Mouse (Mus musculus) MEL (cell line): ENCODE data around the gene Bcl7a. TPM values are rescaled to one million over a fixed set of nuclear protein-coding genes. Genes with fewer than 3 reads are reported as not detected.

Experiments
- DNase-seq: peaks from one replicate; pipeline ENCODE4 v3.0.0; 2011; ENCODE audit warnings: low read depth, low spot score
- H3K27ac ChIP-seq: 2 replicates; pipeline ENCODE4 v1.5.1; 2012; ENCODE audit warnings: low read depth, mild to moderate bottlenecking, control low read depth, low read length, moderate library complexity; ENCODE audit not compliant: control insufficient read depth
- H3K27me3 ChIP-seq, 2 experiments: fragments of 150-350 bp in 1 of 2; sonication (generic) in 1 of 2; 2 replicates each; pipeline ENCODE4 v1.6.1; 2012; ENCODE audit warnings: low read length in 2 of 2, mild to moderate bottlenecking in 2 of 2, improper control_type of control experiment in 1 of 2, moderate library complexity in 1 of 2; ENCODE audit not compliant: insufficient read depth in 2 of 2, control insufficient read depth in 1 of 2
- H3K36me3 ChIP-seq, 2 experiments: 2 replicates each; pipeline ENCODE4 v1.6.1; 2012 to 2014; ENCODE audit warnings: low read length in 2 of 2, improper control_type of control experiment in 1 of 2, inconsistent platforms in 1 of 2, mild to moderate bottlenecking in 1 of 2; ENCODE audit not compliant: insufficient read depth in 2 of 2, control insufficient read depth in 1 of 2
- H3K4me1 ChIP-seq, 2 experiments: fragments of 150-350 bp in 1 of 2; sonication (generic) in 1 of 2; 2 replicates each; pipeline ENCODE4 v1.6.1; 2012; ENCODE audit warnings: low read length in 2 of 2, improper control_type of control experiment in 1 of 2, mild to moderate bottlenecking in 1 of 2; ENCODE audit not compliant: insufficient read depth in 2 of 2, control insufficient read depth in 1 of 2
- H3K4me3 ChIP-seq, 2 experiments: fragments of 150-350 bp in 1 of 2; sonication (generic) in 1 of 2; 2 replicates each; pipeline ENCODE4 v1.5.1; 2012; ENCODE audit warnings: low read depth in 2 of 2, low read length in 2 of 2, mild to moderate bottlenecking in 2 of 2, moderate library complexity in 2 of 2, control low read depth in 1 of 2, improper control_type of control experiment in 1 of 2; ENCODE audit not compliant: control insufficient read depth in 1 of 2, insufficient read depth in 1 of 2
- H3K79me2 ChIP-seq: 2 replicates; pipeline ENCODE4 v1.6.1; 2012; ENCODE audit warnings: mild to moderate bottlenecking, low read length, moderate library complexity; ENCODE audit not compliant: control insufficient read depth, poor library complexity, insufficient read depth
- H3K9ac ChIP-seq: 2 replicates; pipeline ENCODE4 v1.6.1; 2012; ENCODE audit warnings: low read depth, mild to moderate bottlenecking, control low read depth, low read length, moderate library complexity; ENCODE audit not compliant: control insufficient read depth, poor library complexity, severe bottlenecking
- H3K9me3 ChIP-seq: fragments of 150-350 bp; sonication (generic); replicated peaks from 2 replicates; pipeline ENCODE4 v1.6.1; 2012; ENCODE audit warnings: mild to moderate bottlenecking, low read length, improper control_type of control experiment, moderate library complexity; ENCODE audit not compliant: insufficient read depth
- ELF1 ChIP-seq: IDR thresholded peaks from 2 replicates; pipeline ENCODE4 v1.6.1; 2014; ENCODE audit warnings: low read depth, mild to moderate bottlenecking, inconsistent platforms, low read length, improper control_type of control experiment, moderate library complexity
- EP300 ChIP-seq, 2 experiments: IDR thresholded peaks; 2 replicates each; pipeline ENCODE4 v1.6.1; 2011; ENCODE audit warnings: improper control_type of control experiment in 2 of 2, low read length in 2 of 2, low read depth in 1 of 2, mild to moderate bottlenecking in 1 of 2
- GABPA ChIP-seq: IDR thresholded peaks from 2 replicates; pipeline ENCODE4 v1.6.1; 2012; ENCODE audit warnings: low read depth, mild to moderate bottlenecking, inconsistent platforms, low read length, improper control_type of control experiment, moderate library complexity
- JUND ChIP-seq: IDR thresholded peaks from 2 replicates; pipeline ENCODE4 v1.6.1; 2011; ENCODE audit warnings: low read depth, mild to moderate bottlenecking, improper control_type of control experiment, low read length
- MAX ChIP-seq: IDR thresholded peaks from 2 replicates; pipeline ENCODE4 v1.6.1; 2011; ENCODE audit warnings: low read length, improper control_type of control experiment
- MAZ ChIP-seq: IDR thresholded peaks from 2 replicates; pipeline ENCODE4 v1.6.1; 2012; ENCODE audit warnings: low read depth, mild to moderate bottlenecking, inconsistent platforms, low read length, improper control_type of control experiment
- MEF2A ChIP-seq: IDR thresholded peaks from 2 replicates; pipeline ENCODE4 v1.6.1; 2014; ENCODE audit warnings: low read depth, mild to moderate bottlenecking, inconsistent platforms, low read length, improper control_type of control experiment; ENCODE audit not compliant: poor library complexity, insufficient replicate concordance, severe bottlenecking; ENCODE audit errors: extremely low read depth
- MYB ChIP-seq: IDR thresholded peaks from 2 replicates; pipeline ENCODE4 v1.6.1; 2011; ENCODE audit warnings: mild to moderate bottlenecking, low read depth, low read length, improper control_type of control experiment
- MYC ChIP-seq: IDR thresholded peaks from 2 replicates; pipeline ENCODE4 v1.6.1; 2011; ENCODE audit warnings: low read depth, mild to moderate bottlenecking, low read length, improper control_type of control experiment, moderate library complexity
- NELFE ChIP-seq: IDR thresholded peaks from 2 replicates; pipeline ENCODE4 v1.6.1; 2011; ENCODE audit warnings: low read depth, low read length, improper control_type of control experiment
- RAD21 ChIP-seq: IDR thresholded peaks from 2 replicates; pipeline ENCODE4 v1.6.1; 2011; ENCODE audit warnings: mild to moderate bottlenecking, low read depth, low read length, improper control_type of control experiment
- SIN3A ChIP-seq: IDR thresholded peaks from 2 replicates; pipeline ENCODE4 v1.6.1; 2012; ENCODE audit warnings: low read length, improper control_type of control experiment, inconsistent platforms
- TAL1 ChIP-seq: IDR thresholded peaks from 2 replicates; pipeline ENCODE4 v1.6.1; 2012; ENCODE audit warnings: mild to moderate bottlenecking, inconsistent platforms, low read length, moderate library complexity, mixed read lengths
- USF1 ChIP-seq: IDR thresholded peaks from 2 replicates; pipeline ENCODE4 v1.6.1; 2014; ENCODE audit warnings: low read depth, mild to moderate bottlenecking, inconsistent platforms, low read length, improper control_type of control experiment, moderate library complexity
- USF2 ChIP-seq, 2 experiments: IDR thresholded peaks; 2 replicates each; pipeline ENCODE4 v1.6.1; 2011 to 2012; ENCODE audit warnings: improper control_type of control experiment in 2 of 2, low read length in 2 of 2, borderline replicate concordance in 1 of 2, inconsistent platforms in 1 of 2, low read depth in 1 of 2, mild to moderate bottlenecking in 1 of 2; ENCODE audit not compliant: insufficient read depth in 1 of 2
- ZC3H11A ChIP-seq: IDR thresholded peaks from 2 replicates; pipeline ENCODE4 v1.6.1; 2012; ENCODE audit warnings: low read depth, mild to moderate bottlenecking, inconsistent platforms, low read length, improper control_type of control experiment
- ZMIZ1 ChIP-seq: IDR thresholded peaks from 2 replicates; pipeline ENCODE4 v1.6.1; 2012; ENCODE audit warnings: low read depth, mild to moderate bottlenecking, inconsistent platforms, low read length, improper control_type of control experiment, moderate library complexity
- ZNF384 ChIP-seq: IDR thresholded peaks from 2 replicates; pipeline ENCODE4 v1.6.1; 2012; ENCODE audit warnings: low read depth, mild to moderate bottlenecking, inconsistent platforms, low read length, improper control_type of control experiment
- polyA plus RNA-seq, 2 experiments: library from polyadenylated mRNA; stranded (reverse) in 1 of 2; unstranded in 1 of 2; fragments of >175 nt in 1 of 2; fragments of >200 nt in 1 of 2; gene quantifications; 2 replicates each; pipeline versions ENCODE4 v1.2.1 to v1.2.4; 2012; ENCODE audit warnings: low replicate concordance in 2 of 2, low read depth in 1 of 2; ENCODE audit not compliant: insufficient read length in 2 of 2, insufficient read depth in 1 of 2, missing spikeins in 1 of 2
- total RNA-seq: library from RNA; depleted of rRNA; stranded (reverse); fragments of 300-350 nt; gene quantifications from 2 replicates; pipeline ENCODE4 v1.2.3, GENCODE M21; 2012

The Bcl7a gene
- total and polyA plus RNA-seq, 3 experiments, result 3.5 to 11.0 TPM; not detected in 1

DNA sequence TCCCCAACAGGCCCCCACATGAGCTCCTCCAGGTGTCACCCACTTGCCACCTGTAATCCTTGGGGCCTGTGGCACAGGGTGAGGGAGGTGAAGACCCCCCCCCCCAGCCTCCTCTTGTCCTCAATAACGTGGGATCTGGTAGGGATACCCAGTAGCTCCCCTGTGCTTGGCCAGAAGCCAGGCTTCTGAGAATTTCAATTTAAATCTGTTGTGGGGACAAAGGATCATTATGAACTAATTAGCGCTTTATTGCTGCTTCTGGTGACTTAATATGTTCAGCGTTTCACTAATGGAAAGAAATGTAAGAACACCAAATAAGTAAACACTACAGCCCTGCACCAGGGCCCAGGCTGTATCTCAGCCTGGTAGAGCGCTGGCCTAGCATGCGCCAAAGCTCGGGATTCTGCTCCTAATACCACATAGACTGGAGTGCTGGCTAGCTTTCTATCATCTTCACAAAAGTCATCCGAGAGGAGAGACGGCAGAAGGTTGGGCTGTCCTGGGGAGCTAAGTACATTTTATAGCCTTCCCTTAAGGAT is 43.1 kb upstream of the Bcl7a start:
- Histone ChIP-seq H3K4me3 (no peak overlapping the region), H3K27ac (no peak overlapping the region), H3K36me3 (no peaks in the 10 kb centered on the region), H3K9ac (no peak overlapping the region), H3K27me3 (no peaks in the 10 kb centered on the region), H3K4me1 (no peaks in the 10 kb centered on the region), H3K79me2 (no peaks in the 10 kb centered on the region), H3K9me3 (no peaks in the 10 kb centered on the region)
- no peak for TF ChIP-seq JUND
- TF ChIP-seq RAD21, result no peak
- no peak for TF ChIP-seq EP300 (IDR thresholded peaks at IDR 0.05; ENCODE audit: low read depth in 1 of 2, low read length in 2 of 2)
- TF ChIP-seq ELF1, result no peak
- TF ChIP-seq MAZ, result no peak
- no peak for TF ChIP-seq MYC
- no peak for TF ChIP-seq USF1
- no peak for DNase-seq

- Histone ChIP-seq H3K9me3 (no peaks in the 10 kb centered on the region), H3K9ac (no peak overlapping the region), H3K36me3 (no peaks in the 10 kb centered on the region), H3K4me3 (no peak overlapping the region), H3K27me3 (no peaks in the 10 kb centered on the region), H3K4me1 (no peaks in the 10 kb centered on the region), H3K79me2 (no peaks in the 10 kb centered on the region), H3K27ac (no peak overlapping the region)
- DNase-seq, result no peak
- TF ChIP-seq ZNF384 (no peak), ZC3H11A (no peak), MAX (no peak), MEF2A (no peak), GABPA (no peak), MYC (no peak), RAD21 (no peak)
Measured at GRCm38 (mm10) chr5:123301780-123302521, 41.7 kb upstream of the Bcl7a start.

DNA sequence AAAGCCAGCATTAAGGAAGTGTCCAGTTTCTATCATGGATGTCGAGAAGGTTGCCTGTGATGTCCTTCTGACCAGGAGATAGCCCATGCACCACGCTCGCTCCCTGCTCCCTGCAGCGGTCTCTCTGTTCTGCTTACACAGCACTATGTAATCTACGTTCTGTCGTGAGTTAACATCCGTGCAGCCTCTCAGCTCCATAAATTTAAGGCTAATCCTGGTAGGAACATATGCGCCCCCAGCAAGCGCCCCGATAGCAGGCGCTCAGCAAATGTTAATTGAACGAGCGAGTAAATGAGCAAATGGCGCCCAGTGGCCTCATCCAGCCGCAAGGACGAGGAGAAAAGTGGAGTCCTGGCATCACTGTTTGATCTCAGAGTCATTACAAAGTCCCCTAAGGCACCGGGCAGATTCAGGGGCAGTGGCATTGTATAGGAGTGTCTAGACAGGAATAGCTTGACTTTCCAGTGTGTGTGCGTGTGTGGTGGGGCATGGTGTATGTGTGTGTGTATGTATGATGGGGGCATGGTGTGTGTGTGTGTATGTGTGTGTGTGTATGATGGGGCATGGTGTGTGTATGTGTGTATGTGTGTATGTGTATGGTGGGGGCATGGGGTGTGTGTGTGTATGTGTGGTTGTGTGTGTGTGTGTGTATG is 35.9 kb upstream of the Bcl7a start:
- no peaks in the 10 kb centered on the region for H3K4me1 ChIP-seq

More for the DNA sequence above, 35.9 kb upstream of the Bcl7a start:
- no peak overlapping the region for H3K4me3 ChIP-seq
- no peak for DNase-seq
- no peaks in the 10 kb centered on the region for H3K9me3 ChIP-seq
- no peak overlapping the region for H3K27ac ChIP-seq
- H3K36me3 ChIP-seq, result no peaks in the 10 kb centered on the region
- no peak overlapping the region for H3K9ac ChIP-seq
- no peaks in the 10 kb centered on the region for H3K79me2 ChIP-seq
- TF ChIP-seq SIN3A (no peak), ZNF384 (no peak), MYB (no peak), TAL1 (no peak), JUND (no peak), ZMIZ1 (no peak), GABPA (no peak), MYC (no peak), ZC3H11A (no peak), USF2 (IDR thresholded peaks at IDR 0.05; ENCODE audit: borderline replicate concordance in 1 of 2, insufficient read depth in 1 of 2, low read depth in 1 of 2, low read length in 2 of 2) (no peak), NELFE (no peak)
- H3K27me3 ChIP-seq, result no peaks in the 10 kb centered on the region
